9 mouse cellular contexts compared by ENCODE assay signal in genomic region chr13:23792520-23792919, GRCm38 (mm10). TPM values are rescaled to one million over a fixed set of nuclear protein-coding genes. Genes with fewer than 3 reads are reported as not detected.
DNase-seq lines count a peak whose midpoint lies in the region; ATAC-seq and TF ChIP-seq lines count a peak whose summit lies in the region.
"Had no signal": no experiment of that assay in that cellular context is flagged by ENCODE, and none has a peak within 500 bp of the region (broad histone marks: within the 10 kb centered on the region; RNA-seq: fewer than 3 reads in every experiment).

No protein-coding gene starts in this region.

- H3K9me3 ChIP-seq in lung, embryonic 14.5 days (ENCODE audit: low read depth, low read length) = no peaks in the 10 kb centered on the region
- H3K9me3 ChIP-seq: limb, embryonic 15.5 days had no signal

- H3K27ac ChIP-seq in lung, embryonic 14.5 days (ENCODE audit: low read depth) = no peak overlapping the region
- H3K27ac ChIP-seq: limb, embryonic 15.5 days had no signal

- 39% methylated on average over 2 of the region's 2 CpGs for WGBS in lung, embryonic 14.5 days

- no peaks in the 10 kb centered on the region for H3K27me3 ChIP-seq in lung, embryonic 14.5 days (ENCODE audit: insufficient read depth, low read length)
- H3K27me3 ChIP-seq: limb, embryonic 15.5 days had no signal

- H3K9ac ChIP-seq in lung, embryonic 14.5 days = no peak overlapping the region
- H3K9ac ChIP-seq: limb, embryonic 15.5 days had no signal

- H3K4me3 ChIP-seq in lung, embryonic 14.5 days (ENCODE audit: low read depth, low read length) = no peak overlapping the region
- H3K4me3 ChIP-seq: limb, embryonic 15.5 days had no signal

- TF ChIP-seq CTCF in lung, embryonic 14.5 days (IDR thresholded peaks at IDR 0.05; ENCODE audit: low read depth) = peak; percentile 87

- H3K4me1 ChIP-seq in lung, embryonic 14.5 days (ENCODE audit: insufficient read depth) = no peaks in the 10 kb centered on the region
- H3K4me1 ChIP-seq: limb, embryonic 15.5 days had no signal

- H3K36me3 ChIP-seq in lung, embryonic 14.5 days (ENCODE audit: insufficient read depth) = no peaks in the 10 kb centered on the region
- H3K36me3 ChIP-seq: limb, embryonic 15.5 days had no signal

- H3K4me2 ChIP-seq in lung, embryonic 14.5 days = no peak overlapping the region
- H3K4me2 ChIP-seq: limb, embryonic 15.5 days had no signal

- no peak for ATAC-seq in lung, embryonic 14.5 days (ENCODE audit: insufficient read depth)

- DNase-seq in gastrocnemius, postnatal 10 days = peak; percentile 18
- no peak for DNase-seq in gastrocnemius, adult 8-10 months (ENCODE audit: low spot score in 2 of 2)
- DNase-seq in B cell, adult 2 months = peak; percentile 63 to 69
- DNase-seq in adrenal gland, postnatal 10 days = peak; percentile 66
- peak; percentile 51 for DNase-seq in embryo, embryonic 9.5 days (ENCODE audit: extremely low spot score)
- DNase-seq in kidney, postnatal 14 days = peak; percentile 51
- peak; percentile 92 for DNase-seq in lung, embryonic 14.5 days
- DNase-seq in right cerebral cortex, postnatal 25 days = peak; percentile 36

RNA-seq across cellular contexts. Expression of gene Slc17a2, which starts 14.3 kb away (rescaled TPM):
- total RNA-seq in gastrocnemius, postnatal 10 days (2021) = under 1 TPM in 1 of 2 experiments, not detected in 1; 0.11 TPM
- not detected for total RNA-seq in gastrocnemius, adult 8-10 months (2022)
- total RNA-seq in adrenal gland, postnatal 10 days (2021) = 10 to 100 TPM; 16.2 to 33.8 TPM
- 0.08 TPM in 1 of 2 replicates, not detected in the other for polyA plus RNA-seq in lung, embryonic 14.5 days (2014; fragmentation: Nextera tagmentation; extraction: Ambion mirVana)
- polyA plus RNA-seq: limb, embryonic 15.5 days had no signal

RNA-seq across cellular contexts. Expression of gene Trim38, which starts 22.8 kb away (rescaled TPM):
- total RNA-seq in gastrocnemius, postnatal 10 days (2021) = not detected
- not detected for total RNA-seq in gastrocnemius, adult 8-10 months (2022)
- not detected for total RNA-seq in adrenal gland, postnatal 10 days (2021)
- polyA plus RNA-seq in lung, embryonic 14.5 days (2014; fragmentation: Nextera tagmentation; extraction: Ambion mirVana) = 0.12 TPM in 1 of 2 replicates, not detected in the other
- polyA plus RNA-seq: limb, embryonic 15.5 days had no signal

RNA-seq across cellular contexts. Expression of gene Hist1h1a, which starts 29.1 kb away (rescaled TPM):
- 100 to 1,000 TPM; 124 to 147 TPM for total RNA-seq in gastrocnemius, postnatal 10 days (2021)
- 1 to 10 TPM in 1 of 4 experiments, under 1 TPM in 3; 0.46 to 1.1 (median 0.78) TPM for total RNA-seq in gastrocnemius, adult 8-10 months (2022)
- total RNA-seq in adrenal gland, postnatal 10 days (2021) = 100 to 1,000 TPM; 231 to 274 TPM
- 5.2 and 5.5 TPM in 2 replicates for polyA plus RNA-seq in lung, embryonic 14.5 days (2014; fragmentation: Nextera tagmentation; extraction: Ambion mirVana)

RNA-seq across cellular contexts. Expression of gene Hist1h3a, which starts 30.3 kb away (rescaled TPM):
- total RNA-seq in gastrocnemius, postnatal 10 days (2021) = 100 to 1,000 TPM; 159 to 176 TPM
- 1 to 10 TPM; 3.7 to 6.9 (median 4.3) TPM for total RNA-seq in gastrocnemius, adult 8-10 months (2022)
- 100 to 1,000 TPM; 258 to 301 TPM for total RNA-seq in adrenal gland, postnatal 10 days (2021)
- 7.4 and 9.2 TPM in 2 replicates for polyA plus RNA-seq in lung, embryonic 14.5 days (2014; fragmentation: Nextera tagmentation; extraction: Ambion mirVana)

RNA-seq across cellular contexts. Expression of gene Hist1h4a, which starts 31.5 kb away (rescaled TPM):
- total RNA-seq in gastrocnemius, postnatal 10 days (2021) = 100 to 1,000 TPM; 140 to 160 TPM
- total RNA-seq in gastrocnemius, adult 8-10 months (2022) = 1 to 10 TPM in 3 of 4 experiments, under 1 TPM in 1; 0.82 to 3.3 (median 1.8) TPM
- 100 to 1,000 TPM; 238 to 251 TPM for total RNA-seq in adrenal gland, postnatal 10 days (2021)
- 0.66 TPM in 1 of 2 replicates, not detected in the other for polyA plus RNA-seq in lung, embryonic 14.5 days (2014; fragmentation: Nextera tagmentation; extraction: Ambion mirVana)

Comparison
In these comparisons a context has a peak if more than half of its experiments do, and no peak if none do; other contexts are left out.
1. DNase-seq: peak in gastrocnemius, postnatal 10 days (single experiment), B cell, adult 2 months (2 of 2), adrenal gland, postnatal 10 days (single experiment), embryo, embryonic 9.5 days (single experiment), kidney, postnatal 14 days (single experiment), lung, embryonic 14.5 days (single experiment) and right cerebral cortex, postnatal 25 days (single experiment); none in gastrocnemius, adult 8-10 months (0 of 2).
2. RNA of gene Hist1h1a, which starts 29.1 kb away (total RNA-seq): 231 to 274 TPM in adrenal gland, postnatal 10 days and 124 to 147 TPM in gastrocnemius, postnatal 10 days; 0.46 to 1.1 TPM in gastrocnemius, adult 8-10 months; every median in the first group is over 10 times any median in the second.
3. RNA of gene Slc17a2, which starts 14.3 kb away (total RNA-seq): 16.2 to 33.8 TPM in adrenal gland, postnatal 10 days; 0.11 TPM in gastrocnemius, postnatal 10 days and not detected in gastrocnemius, adult 8-10 months; every median in the first group is over 10 times any median in the second.